Mouse (Mus musculus): Measurements from ENCODE around the gene Fam166a. TPM values are rescaled to one million over a fixed set of nuclear protein-coding genes. Genes with fewer than 3 reads are reported as not detected.

The Fam166a gene
- polyA plus RNA-seq, 1 experiment from 2014 or later, result 0.89 TPM

DNA sequence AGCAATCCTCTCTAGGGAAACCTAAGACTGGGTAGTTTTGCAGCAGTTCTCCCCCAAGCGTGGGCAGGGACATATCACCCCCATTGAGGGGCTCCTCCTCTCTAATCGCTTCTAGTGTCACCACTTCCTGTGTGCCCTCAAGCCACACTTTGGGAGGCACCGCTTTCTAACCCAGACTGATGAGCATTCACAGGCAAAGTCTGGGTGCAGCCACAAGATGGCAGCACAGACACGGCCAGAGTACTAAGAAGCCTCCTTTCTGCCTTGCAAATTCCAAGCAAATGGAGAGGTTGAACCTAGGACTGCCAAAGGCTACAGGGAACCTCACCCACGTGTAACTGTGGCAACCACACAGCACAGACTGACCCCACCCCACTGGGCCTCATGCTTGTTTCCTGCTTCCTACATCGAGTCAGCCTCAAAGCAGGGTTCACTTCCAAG is 25.2 kb upstream of the Fam166a start:
- 3% methylated on average over 6 of the region's 6 CpGs for WGBS
- H3K27me3 ChIP-seq, result peaks cover 42% of the 10 kb centered on the region
- peaks cover 14% of the 10 kb centered on the region; the same call in 1 of the 2 replicates for H3K4me1 ChIP-seq (replicated peaks)
- peak; percentile 69 for ATAC-seq (ENCODE audit: low read depth)
- 0 out of 2 replicates have a peak overlapping the region, but pooled peaks have one; percentile 9 for H3K4me2 ChIP-seq
- H3K9me3 ChIP-seq, result no peaks in the 10 kb centered on the region
- no peak overlapping the region for H3K4me3 ChIP-seq
- no peak overlapping the region for H3K9ac ChIP-seq
- no peak overlapping the region for H3K27ac ChIP-seq (replicated peaks)
- H3K36me3 ChIP-seq, result 0 out of 2 replicates have a peak, but pooled peaks cover 4% of the 10 kb centered on the region

DNA sequence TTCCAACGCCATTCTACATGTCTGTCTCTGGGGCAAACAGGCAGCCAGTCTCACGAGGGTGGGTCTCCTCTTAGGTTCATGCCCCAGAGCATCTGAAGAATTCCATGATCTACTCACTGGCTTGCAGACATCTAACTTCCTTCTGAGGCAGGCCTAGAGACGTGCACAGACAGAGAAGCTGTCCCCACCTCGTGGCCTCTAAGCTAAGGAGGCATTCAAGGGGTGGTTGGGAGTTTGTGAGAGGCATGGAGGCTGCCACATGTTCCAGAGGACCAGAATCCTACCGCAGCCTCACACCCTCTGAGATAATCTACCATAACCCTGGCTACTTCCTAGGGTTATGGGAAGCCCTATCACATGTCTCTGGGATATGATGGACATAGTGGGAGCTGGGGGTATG is 24.5 kb upstream of the Fam166a start:
- WGBS, result 78% methylated on average over 5 of the region's 5 CpGs
- no peak overlapping the region for H3K27ac ChIP-seq (replicated peaks)
- peaks cover 42% of the 10 kb centered on the region for H3K27me3 ChIP-seq
- no peak for ATAC-seq (ENCODE audit: low read depth)
- H3K36me3 ChIP-seq, result peaks cover 11% of the 10 kb centered on the region
- no peak overlapping the region for H3K9ac ChIP-seq
- H3K4me2 ChIP-seq, result no peak overlapping the region
- H3K4me3 ChIP-seq, result no peak overlapping the region
- H3K4me1 ChIP-seq (replicated peaks), result peaks cover 14% of the 10 kb centered on the region; the same call in 1 of the 2 replicates
- H3K9me3 ChIP-seq, result no peaks in the 10 kb centered on the region

DNA sequence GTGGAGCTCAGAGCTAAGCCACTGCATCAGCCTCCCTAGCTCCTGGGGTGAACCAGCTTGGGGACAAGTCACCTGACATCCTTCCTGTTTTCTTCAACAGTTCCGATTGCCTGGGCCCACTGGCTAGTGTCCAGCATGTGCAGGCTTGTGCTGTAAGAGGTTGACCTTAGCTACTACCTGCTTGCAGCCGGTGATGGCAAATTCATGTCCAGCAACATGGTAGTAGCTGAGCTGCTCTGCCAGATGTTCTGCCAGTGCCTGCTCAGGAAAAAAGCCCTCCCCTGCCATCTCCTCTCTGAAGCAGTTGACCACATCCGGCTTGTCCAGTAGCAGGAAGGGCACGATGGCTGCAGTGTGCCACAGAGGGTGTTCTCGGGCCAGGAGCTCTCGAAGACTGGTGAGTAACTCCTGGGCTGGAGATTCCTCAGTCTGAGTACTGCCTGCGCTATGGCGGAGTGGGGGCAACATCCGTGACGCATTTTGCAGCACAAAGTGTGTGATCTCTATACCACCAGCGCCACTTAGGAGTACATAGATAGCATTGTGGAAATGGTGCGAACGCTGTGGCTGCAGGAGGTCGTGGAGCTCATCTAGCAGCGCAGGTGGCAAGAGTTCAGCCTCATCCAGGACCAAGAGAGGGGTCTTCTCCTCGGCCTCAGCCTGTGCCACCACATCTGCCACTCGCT is 23.9 kb upstream of the Fam166a start:
- no peak overlapping the region for H3K4me3 ChIP-seq
- H3K36me3 ChIP-seq, result peaks cover 17% of the 10 kb centered on the region
- 85% methylated on average over 17 of the region's 17 CpGs for WGBS
- H3K4me2 ChIP-seq, result no peak overlapping the region; the same call in 1 of the 2 replicates
- H3K9me3 ChIP-seq, result no peaks in the 10 kb centered on the region
- no peak overlapping the region for H3K27ac ChIP-seq (replicated peaks)
- peaks cover 42% of the 10 kb centered on the region for H3K27me3 ChIP-seq
- peaks cover 14% of the 10 kb centered on the region; the same call in 1 of the 2 replicates for H3K4me1 ChIP-seq (replicated peaks)
- H3K9ac ChIP-seq, result no peak overlapping the region
- ATAC-seq (ENCODE audit: low read depth), result no peak

DNA sequence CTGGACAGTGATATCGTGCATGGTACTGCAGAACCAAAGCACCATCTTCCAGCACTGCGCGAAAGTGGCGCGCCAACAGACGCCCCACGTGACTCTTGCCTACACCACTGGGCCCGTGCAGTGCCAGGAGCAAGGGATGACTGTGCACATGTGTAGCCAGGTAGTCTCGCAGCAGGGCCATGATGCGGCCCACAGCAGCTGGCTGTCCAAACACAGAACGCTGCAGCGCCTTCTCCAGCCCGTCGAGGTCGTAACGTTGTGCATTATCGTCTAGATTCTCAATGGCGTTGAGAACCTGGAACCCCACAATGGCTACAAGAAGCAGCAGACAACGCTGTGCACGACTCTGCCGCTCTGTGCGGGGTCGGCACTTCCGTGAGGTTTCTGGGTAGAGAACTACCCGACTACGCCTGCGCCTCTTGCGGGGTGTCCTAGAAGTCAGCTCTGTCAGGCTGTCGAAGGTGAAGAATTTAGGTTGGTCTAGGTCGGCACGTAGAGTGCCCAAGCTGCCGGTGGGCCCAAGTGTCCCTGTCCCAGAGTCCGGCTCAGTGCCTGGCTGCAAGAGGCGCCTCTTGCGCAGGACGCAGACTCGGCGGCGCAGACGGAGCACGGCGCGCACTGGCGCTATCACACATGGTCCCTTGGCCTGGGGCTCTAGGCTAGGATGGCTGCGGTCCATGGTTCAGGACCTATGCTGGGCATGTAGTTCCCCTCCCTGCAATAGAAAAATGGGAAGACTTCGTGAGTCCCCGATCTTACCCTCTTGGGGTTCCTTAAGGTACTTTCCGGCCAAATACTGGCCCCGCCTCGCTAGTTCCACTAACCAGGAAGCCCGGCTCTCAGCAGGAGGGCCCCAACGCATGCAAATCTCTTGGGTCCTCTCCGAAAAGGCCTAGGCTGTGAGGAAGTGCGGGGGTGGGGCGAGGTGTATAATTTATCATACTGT is 23.1 kb upstream of the Fam166a start:
- Histone ChIP-seq H3K4me2 (peak overlapping the region; percentile 37), H3K27ac (replicated peaks) (no peak overlapping the region), H3K9ac (no peak overlapping the region), H3K9me3 (no peaks in the 10 kb centered on the region), H3K4me1 (replicated peaks) (peaks cover 14% of the 10 kb centered on the region; the same call in 1 of the 2 replicates), H3K4me3 (peak overlapping the region; percentile 9; the same call in 1 of the 2 replicates), H3K36me3 (peaks cover 26% of the 10 kb centered on the region), H3K27me3 (peaks cover 42% of the 10 kb centered on the region)
- no peak for ATAC-seq (ENCODE audit: low read depth)
- 20% methylated on average over 55 of the region's 55 CpGs for WGBS

DNA sequence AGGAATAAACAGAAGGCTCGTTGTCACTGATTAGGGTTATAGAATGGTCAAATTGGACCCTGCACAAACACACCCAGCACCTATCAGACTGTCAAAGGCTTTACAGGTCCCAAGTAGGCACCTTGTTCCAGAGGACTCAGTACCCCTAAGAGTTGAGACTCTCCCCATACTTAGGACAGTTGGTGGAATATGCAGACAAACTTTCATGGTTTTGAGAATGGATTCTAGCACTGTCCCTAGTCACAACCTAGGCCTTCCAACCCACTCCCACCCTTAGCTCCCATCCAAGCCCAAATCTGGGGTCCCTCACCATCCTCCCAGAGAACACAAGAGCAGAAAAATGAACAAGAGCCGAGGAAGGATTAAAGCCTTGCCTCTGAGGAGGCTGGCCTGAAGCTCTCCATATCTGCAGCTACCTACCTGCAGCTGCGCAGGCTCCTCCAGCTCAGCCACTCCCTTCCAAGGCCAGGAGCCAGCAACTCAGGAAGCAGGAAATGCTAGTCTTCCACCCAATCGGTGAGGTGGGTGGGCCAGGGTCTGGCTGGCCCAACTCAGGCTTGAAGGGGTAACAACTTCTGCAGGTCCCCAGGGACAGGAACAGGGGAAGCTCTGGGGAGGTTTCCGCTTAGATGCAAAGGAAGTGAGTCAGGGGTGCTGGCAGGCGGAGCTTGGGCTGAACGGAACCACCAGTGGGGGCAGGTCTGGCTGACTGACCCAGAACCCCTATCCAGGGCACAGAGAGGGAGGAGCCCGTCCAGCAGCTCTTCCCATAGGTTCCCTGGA is 22.2 kb upstream of the Fam166a start, which contains the start of gene Tor4a:
Tor4a (minus strand) TSS at position 715 of the 783 bp plus-strand sequence.
- H3K9ac ChIP-seq, result no peak within 1 kb of the TSS
- WGBS, result 17% methylated on average over 8 of the region's 8 CpGs

DNA sequence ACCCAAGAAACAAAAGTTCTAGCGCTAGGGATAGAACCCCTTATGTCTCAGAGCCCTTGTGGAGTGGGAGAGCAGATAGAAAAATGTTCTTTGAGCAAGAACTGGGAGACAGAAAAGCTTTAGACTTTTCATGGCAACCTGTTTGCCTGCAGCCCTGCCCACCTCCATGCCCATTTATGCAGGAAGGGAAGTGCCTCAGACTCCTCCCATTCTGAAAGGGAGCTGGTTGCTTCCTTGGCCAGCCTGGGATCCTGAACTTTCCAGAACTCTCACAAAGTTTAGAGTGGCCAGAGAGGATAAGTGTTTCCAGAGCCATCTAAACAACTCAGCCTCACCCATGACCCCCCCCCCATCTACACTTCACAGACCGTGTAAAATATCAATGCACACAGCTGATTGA is 21.4 kb upstream of the Fam166a start:
- Histone ChIP-seq H3K4me3 (no peak overlapping the region), H3K9me3 (no peaks in the 10 kb centered on the region), H3K4me1 (replicated peaks) (peaks cover 14% of the 10 kb centered on the region; the same call in 1 of the 2 replicates), H3K9ac (no peak overlapping the region), H3K36me3 (peaks cover 43% of the 10 kb centered on the region), H3K4me2 (no peak overlapping the region), H3K27me3 (peaks cover 42% of the 10 kb centered on the region), H3K27ac (replicated peaks) (no peak overlapping the region)
- no peak for ATAC-seq (ENCODE audit: low read depth)
- WGBS, result 31% methylated on average over 2 of the region's 2 CpGs

More for the DNA sequence above, 22.2 kb upstream of the Fam166a start, which contains the start of gene Tor4a:
- Histone ChIP-seq H3K36me3 (peaks cover 35% of the 10 kb centered on the region), H3K4me2 (peak within 1 kb of the TSS; percentile 37), H3K27me3 (peaks cover 42% of the 10 kb centered on the region), H3K9me3 (no peaks in the 10 kb centered on the region), H3K4me1 (replicated peaks) (peaks cover 14% of the 10 kb centered on the region; the same call in 1 of the 2 replicates), H3K4me3 (peak within 1 kb of the TSS; percentile 9; the same call in 1 of the 2 replicates), H3K27ac (replicated peaks) (no peak within 1 kb of the TSS)
- ATAC-seq (ENCODE audit: low read depth), result no peak

DNA sequence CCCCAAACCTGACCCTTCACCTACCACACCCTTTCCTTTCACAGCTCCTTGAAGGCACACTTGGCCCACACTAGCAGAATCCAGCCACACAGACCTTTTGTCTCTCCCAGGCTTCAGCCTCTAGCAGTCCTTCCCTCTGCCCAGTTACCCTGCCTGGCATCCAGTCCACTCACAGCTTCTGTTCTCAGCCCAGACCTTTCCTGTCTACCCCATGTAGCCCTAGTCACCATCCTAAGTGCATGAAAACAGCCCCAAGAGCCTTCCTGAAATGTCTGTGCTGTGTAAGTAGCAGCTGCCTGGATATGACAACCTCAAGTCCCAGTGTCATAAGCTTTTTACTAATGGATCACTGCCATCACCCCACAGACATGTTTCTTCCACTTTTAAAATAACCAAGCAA is 20.6 kb upstream of the Fam166a start:
- H3K27me3 ChIP-seq, result peaks cover 42% of the 10 kb centered on the region
- no peak overlapping the region for H3K4me2 ChIP-seq
- H3K9me3 ChIP-seq, result no peaks in the 10 kb centered on the region
- H3K36me3 ChIP-seq, result peaks cover 50% of the 10 kb centered on the region
- peaks cover 14% of the 10 kb centered on the region; the same call in 1 of the 2 replicates for H3K4me1 ChIP-seq (replicated peaks)
- no peak for ATAC-seq (ENCODE audit: low read depth)
- H3K27ac ChIP-seq (replicated peaks), result no peak overlapping the region
- no peak overlapping the region for H3K4me3 ChIP-seq
- no peak overlapping the region for H3K9ac ChIP-seq

DNA sequence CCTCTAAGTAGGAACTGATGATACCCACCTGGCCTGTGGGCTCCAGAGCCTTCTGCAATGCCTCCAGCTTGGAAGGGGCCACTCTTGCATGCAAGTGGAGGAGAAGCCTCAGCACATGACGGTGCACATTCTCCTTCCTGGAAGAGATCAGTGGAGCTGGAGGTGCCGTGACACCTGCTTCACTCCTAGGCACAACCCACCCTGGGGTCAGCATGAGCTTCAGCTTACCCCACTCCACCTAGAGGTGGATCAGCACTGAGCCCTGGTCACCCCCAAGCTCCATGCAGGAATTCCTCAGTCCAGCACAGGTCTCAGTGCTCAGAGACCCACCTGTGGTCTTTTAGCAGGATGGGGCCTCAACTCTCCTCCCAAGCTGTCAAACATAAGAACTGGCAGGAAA is 17.9 kb upstream of the Fam166a start:
- H3K27me3 ChIP-seq, result peaks cover 24% of the 10 kb centered on the region
- WGBS, result 86% methylated on average over 2 of the region's 2 CpGs
- H3K36me3 ChIP-seq, result peaks cover 77% of the 10 kb centered on the region
- no peak overlapping the region for H3K9ac ChIP-seq
- H3K4me2 ChIP-seq, result no peak overlapping the region
- ATAC-seq (ENCODE audit: low read depth), result no peak
- peaks cover 5% of the 10 kb centered on the region; the same call in 1 of the 2 replicates for H3K4me1 ChIP-seq (replicated peaks)
- H3K27ac ChIP-seq (replicated peaks), result no peak overlapping the region
- H3K9me3 ChIP-seq, result no peaks in the 10 kb centered on the region
- H3K4me3 ChIP-seq, result no peak overlapping the region

DNA sequence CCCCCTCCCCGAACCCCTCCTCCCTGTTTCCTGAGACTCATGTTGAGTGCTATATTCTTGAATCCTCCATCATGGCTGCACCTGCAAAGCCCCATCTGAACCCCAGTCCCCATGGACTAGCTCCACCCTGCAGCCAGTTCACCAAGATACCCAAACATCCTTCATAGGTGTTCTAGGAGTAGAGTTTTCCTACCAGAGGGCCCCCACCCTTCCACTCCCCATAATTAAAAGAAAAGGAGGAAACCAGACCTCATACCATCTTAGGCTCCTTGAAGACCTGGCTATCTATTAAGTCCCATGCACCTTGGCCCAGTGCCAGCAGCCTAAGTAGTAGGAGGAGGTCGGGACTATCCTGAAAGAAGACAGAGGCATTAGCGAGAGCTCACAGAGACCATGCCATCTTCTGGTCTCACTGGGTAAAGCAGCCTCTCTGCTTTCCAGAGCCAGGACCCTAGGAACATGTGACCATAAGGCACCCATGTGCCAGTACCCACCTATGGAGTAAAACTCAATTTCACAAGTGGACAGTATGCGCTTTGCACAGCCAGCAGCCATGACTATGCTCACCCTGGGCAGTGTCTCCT is 14.8 kb upstream of the Fam166a start:
- H3K4me2 ChIP-seq, result no peak overlapping the region
- peaks cover 99% of the 10 kb centered on the region for H3K36me3 ChIP-seq
- no peaks in the 10 kb centered on the region for H3K9me3 ChIP-seq
- H3K4me3 ChIP-seq, result no peak overlapping the region
- no peak overlapping the region for H3K27ac ChIP-seq (replicated peaks)
- H3K9ac ChIP-seq, result no peak overlapping the region
- ATAC-seq (ENCODE audit: low read depth), result peak; percentile 47
- H3K4me1 ChIP-seq (replicated peaks), result peaks cover 15% of the 10 kb centered on the region
- WGBS, result 55% methylated on average over 4 of the region's 4 CpGs
- no peaks in the 10 kb centered on the region for H3K27me3 ChIP-seq

DNA sequence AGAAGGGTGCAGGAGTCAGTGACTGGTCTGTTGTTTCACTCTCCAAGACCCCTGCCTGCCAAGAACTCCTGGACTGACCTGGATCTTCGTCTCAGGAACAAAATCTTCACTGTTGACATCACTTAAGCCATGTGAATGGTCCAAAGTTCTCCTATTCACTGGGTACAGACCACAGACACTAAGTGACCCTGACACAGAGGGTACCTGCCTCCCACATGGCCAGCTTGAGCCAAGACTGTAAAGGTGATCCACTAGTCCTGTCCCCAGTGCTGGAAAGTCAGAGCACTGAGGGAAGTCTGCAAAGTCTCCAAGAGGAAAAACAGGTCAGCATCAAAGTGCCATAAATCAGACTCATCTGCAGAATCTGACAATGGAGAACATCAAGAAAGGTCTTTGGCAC is 11.0 kb upstream of the Fam166a start:
- Histone ChIP-seq H3K27me3 (0 out of 2 replicates have a peak, but pooled peaks cover under 1% of the 10 kb centered on the region), H3K36me3 (peaks cover 66% of the 10 kb centered on the region), H3K4me1 (replicated peaks) (peaks cover 38% of the 10 kb centered on the region), H3K9me3 (no peaks in the 10 kb centered on the region), H3K27ac (replicated peaks) (no peak overlapping the region), H3K4me2 (no peak overlapping the region), H3K9ac (no peak overlapping the region), H3K4me3 (no peak overlapping the region)
- no peak for ATAC-seq (ENCODE audit: low read depth)
- 97% methylated on average over 1 of the region's 1 CpGs for WGBS

DNA sequence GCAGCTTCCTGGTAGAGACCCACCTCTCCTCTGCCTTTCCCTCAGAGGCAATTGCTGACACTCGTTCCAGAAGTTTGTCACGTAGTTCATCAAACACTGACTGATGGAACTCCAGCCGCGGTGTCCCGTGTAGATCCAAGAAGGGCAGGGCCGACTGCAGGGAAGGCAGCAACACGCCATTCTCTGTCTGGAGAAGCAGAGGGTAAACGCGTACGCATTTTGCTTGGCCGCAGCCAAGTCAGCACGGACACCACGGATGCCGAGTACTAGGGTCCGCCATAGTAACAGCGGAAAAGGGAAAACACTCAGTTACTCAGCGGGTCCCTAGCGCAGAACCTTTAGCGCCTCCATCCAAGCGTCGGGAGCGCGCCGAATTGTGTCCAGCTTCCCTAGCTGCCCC is 7.9 kb upstream of the Fam166a start:
- no peaks in the 10 kb centered on the region for H3K9me3 ChIP-seq
- peak overlapping the region; percentile 93 for H3K9ac ChIP-seq
- under 1% methylated on average over 24 of the region's 24 CpGs for WGBS
- H3K36me3 ChIP-seq, result peaks cover 35% of the 10 kb centered on the region
- peak overlapping the region; percentile 95 for H3K4me2 ChIP-seq
- H3K27ac ChIP-seq (replicated peaks), result peak overlapping the region; percentile 92
- H3K4me3 ChIP-seq, result peak overlapping the region; percentile 90
- peak; percentile 62 for ATAC-seq (ENCODE audit: low read depth)
- peaks cover 38% of the 10 kb centered on the region for H3K4me1 ChIP-seq (replicated peaks)
- peaks cover 17% of the 10 kb centered on the region; the same call in 1 of the 2 replicates for H3K27me3 ChIP-seq

Data from neural tube, embryonic 13.5 days (tissue).